Mouse (Mus musculus) MEL (cell line): ENCODE measurements at regions not wholly inside any gene's neighbourhood (a gene's known extent, or its start where the extent isn't known, plus 50 kb on each side); places are given as distances from the start of the nearest gene placed in this dataset.

Experiments used
- CTCF ChIP-seq, 3 experiments: IDR thresholded peaks in 2 of 3; conservative IDR thresholded peaks in 1 of 3; 2 replicates each; pipeline ENCODE4 v1.5.1; 2011 to 2012; ENCODE audit warnings: low read length in 3 of 3, low read depth in 2 of 3, mild to moderate bottlenecking in 2 of 3, improper control_type of control experiment in 1 of 3, inconsistent platforms in 1 of 3, mixed read lengths in 1 of 3, moderate library complexity in 1 of 3; ENCODE audit not compliant: control insufficient read depth in 1 of 3, insufficient read depth in 1 of 3, poor library complexity in 1 of 3, severe bottlenecking in 1 of 3
- ELF1 ChIP-seq: IDR thresholded peaks from 2 replicates; pipeline ENCODE4 v1.6.1; 2014; ENCODE audit warnings: low read depth, mild to moderate bottlenecking, inconsistent platforms, low read length, improper control_type of control experiment, moderate library complexity
- HCFC1 ChIP-seq: IDR thresholded peaks from 2 replicates; pipeline ENCODE4 v1.6.1; 2012; ENCODE audit warnings: low read depth, mild to moderate bottlenecking, inconsistent platforms, low read length, improper control_type of control experiment, moderate library complexity
- MEF2A ChIP-seq: IDR thresholded peaks from 2 replicates; pipeline ENCODE4 v1.6.1; 2014; ENCODE audit warnings: low read depth, mild to moderate bottlenecking, inconsistent platforms, low read length, improper control_type of control experiment; ENCODE audit not compliant: poor library complexity, insufficient replicate concordance, severe bottlenecking; ENCODE audit errors: extremely low read depth
- POLR2A ChIP-seq, 2 experiments: IDR thresholded peaks; 2 replicates each; pipeline ENCODE4 v1.6.1; 2011 to 2012; ENCODE audit warnings: low read length in 2 of 2, mild to moderate bottlenecking in 2 of 2, control low read depth in 1 of 2, improper control_type of control experiment in 1 of 2, low read depth in 1 of 2, moderate library complexity in 1 of 2; ENCODE audit not compliant: control insufficient read depth in 1 of 2, insufficient read depth in 1 of 2, poor library complexity in 1 of 2
- RAD21 ChIP-seq: IDR thresholded peaks from 2 replicates; pipeline ENCODE4 v1.6.1; 2011; ENCODE audit warnings: mild to moderate bottlenecking, low read depth, low read length, improper control_type of control experiment
- SMC3 ChIP-seq: IDR thresholded peaks from 2 replicates; pipeline ENCODE4 v1.6.1; 2011; ENCODE audit warnings: low read depth, low read length, improper control_type of control experiment
- ZKSCAN1 ChIP-seq: IDR thresholded peaks from 2 replicates; pipeline ENCODE4 v1.6.1; 2012; ENCODE audit warnings: low read depth, mild to moderate bottlenecking, inconsistent platforms, low read length, improper control_type of control experiment, moderate library complexity

GRCm38 (mm10) chr3:102292385-102292784, 87.9 kb upstream of the Vangl1 start:
- TF ChIP-seq ZKSCAN1: no peak
- no peak for TF ChIP-seq CTCF (IDR thresholded peaks at IDR 0.05 in 2 of 3, conservative IDR thresholded peaks at IDR 0.05 in 1 of 3; ENCODE audit: control insufficient read depth in 1 of 3, insufficient read depth in 1 of 3, low read depth in 2 of 3, low read length in 3 of 3, poor library complexity in 1 of 3, severe bottlenecking in 1 of 3)
- TF ChIP-seq ELF1: no peak
- TF ChIP-seq SMC3: no peak
- TF ChIP-seq HCFC1: no peak
- TF ChIP-seq POLR2A (IDR thresholded peaks at IDR 0.05; ENCODE audit: control insufficient read depth in 1 of 2, insufficient read depth in 1 of 2, low read depth in 1 of 2, low read length in 2 of 2, poor library complexity in 1 of 2): no peak
- TF ChIP-seq RAD21: no peak
- no peak for TF ChIP-seq MEF2A
